Mouse (Mus musculus): Measurements from ENCODE around the gene Pde7b. TPM values are rescaled to one million over a fixed set of nuclear protein-coding genes. Genes with fewer than 3 reads are reported as not detected.

Pde7b gene
- polyA plus RNA-seq, 1 experiment from 2014 or later: 4.3 TPM

DNA sequence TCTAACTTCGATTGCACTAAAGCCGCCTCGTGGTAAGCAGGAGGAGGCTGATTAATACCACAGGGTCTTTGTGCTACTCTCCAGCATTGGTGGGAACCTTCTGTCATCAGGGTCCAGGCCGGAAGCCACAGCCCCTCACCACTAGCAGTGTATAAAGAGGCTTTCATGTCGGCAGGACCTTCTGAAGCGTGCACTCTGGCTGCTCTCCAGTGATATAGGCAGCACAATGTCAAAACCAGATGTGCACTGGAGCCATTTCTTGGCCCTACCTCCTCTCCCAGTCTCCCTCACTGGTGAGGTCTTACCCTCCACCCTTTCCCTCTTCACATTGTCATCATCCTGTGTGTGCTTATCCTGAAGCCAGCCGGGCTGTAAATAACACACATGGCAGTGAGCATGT is 24.2 kb downstream of the Pde7b start:
- 44% methylated on average over 7 of the region's 7 CpGs for WGBS
- no peak for ATAC-seq (replicated peaks; ENCODE audit: insufficient number of reproducible peaks, low FRiP score, low TSS enrichment, low read depth)
- DNase-seq (ENCODE audit: low spot score): peak; percentile 25

DNA sequence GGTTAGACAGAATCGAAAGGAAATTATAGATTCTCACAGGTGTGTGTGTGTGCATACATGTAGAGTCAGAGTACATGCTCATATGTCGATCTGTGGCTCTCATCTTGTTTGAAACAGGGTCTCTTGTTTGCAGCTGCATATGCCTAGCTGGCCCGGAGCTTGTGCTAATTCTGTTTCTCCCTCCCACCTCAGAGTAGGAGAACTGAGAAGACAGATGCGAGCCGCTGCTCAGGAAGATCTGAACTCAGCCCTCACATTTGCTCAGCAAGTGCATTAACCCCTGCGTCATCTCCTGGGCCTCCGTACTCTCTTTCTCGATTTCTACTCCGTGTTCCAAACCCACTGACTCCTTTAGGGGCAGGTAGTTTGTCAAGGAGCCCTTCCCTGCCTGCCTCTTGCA is 25.0 kb downstream of the Pde7b start:
- H3K9ac ChIP-seq (replicated peaks; ENCODE audit: low read length): no peak overlapping the region
- no peaks in the 10 kb centered on the region for H3K4me1 ChIP-seq (ENCODE audit: control insufficient read depth, insufficient read depth, low read length)
- no peaks in the 10 kb centered on the region for H3K36me3 ChIP-seq (replicated peaks; ENCODE audit: control insufficient read depth, insufficient read depth, low read depth, low read length)
- H3K27ac ChIP-seq (replicated peaks; ENCODE audit: low read depth, low read length): no peak overlapping the region
- ATAC-seq (replicated peaks; ENCODE audit: insufficient number of reproducible peaks, low FRiP score, low TSS enrichment, low read depth) (no peak), DNase-seq (ENCODE audit: low spot score) (no peak)
- no peak overlapping the region for H3K4me2 ChIP-seq (ENCODE audit: low read depth, low read length)
- no peaks in the 10 kb centered on the region for H3K9me3 ChIP-seq (replicated peaks; ENCODE audit: control insufficient read depth, low read length)
- H3K27me3 ChIP-seq (ENCODE audit: control insufficient read depth, insufficient read depth, low read length): no peaks in the 10 kb centered on the region
- WGBS: 89% methylated on average over 9 of the region's 9 CpGs
- H3K4me3 ChIP-seq (ENCODE audit: low read depth, low read length): no peak overlapping the region

More for the DNA sequence above, 24.2 kb downstream of the Pde7b start:
- no peak overlapping the region for H3K9ac ChIP-seq (replicated peaks; ENCODE audit: low read length)
- H3K4me2 ChIP-seq (ENCODE audit: low read depth, low read length): no peak overlapping the region
- H3K4me1 ChIP-seq (ENCODE audit: control insufficient read depth, insufficient read depth, low read length): no peaks in the 10 kb centered on the region
- no peaks in the 10 kb centered on the region for H3K27me3 ChIP-seq (ENCODE audit: control insufficient read depth, insufficient read depth, low read length)
- no peaks in the 10 kb centered on the region for H3K9me3 ChIP-seq (replicated peaks; ENCODE audit: control insufficient read depth, low read length)
- no peak overlapping the region for H3K27ac ChIP-seq (replicated peaks; ENCODE audit: low read depth, low read length)
- H3K4me3 ChIP-seq (ENCODE audit: low read depth, low read length): no peak overlapping the region
- no peaks in the 10 kb centered on the region for H3K36me3 ChIP-seq (replicated peaks; ENCODE audit: control insufficient read depth, insufficient read depth, low read depth, low read length)

DNA sequence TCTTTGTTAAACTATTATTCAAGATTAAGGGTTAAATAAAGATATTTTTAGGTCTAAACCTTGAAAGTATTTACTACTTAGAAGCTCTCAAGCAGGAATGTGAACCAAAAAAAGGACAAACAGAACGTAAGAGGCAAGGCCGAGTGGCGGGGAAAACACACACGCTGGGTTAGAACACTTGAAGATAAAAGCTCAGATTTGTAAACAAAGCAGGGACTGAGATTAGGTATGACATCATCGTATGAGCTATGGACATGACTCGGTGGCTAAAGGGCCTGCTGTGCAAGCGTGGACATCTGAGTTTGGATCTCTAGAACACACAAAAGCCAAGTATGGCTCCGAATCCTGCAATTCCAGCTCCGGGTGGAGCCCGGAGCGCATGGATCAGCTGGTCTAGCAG is 29.2 kb downstream of the Pde7b start:
- 90% methylated on average over 11 of the region's 11 CpGs for WGBS
- Histone ChIP-seq H3K9me3 (replicated peaks; ENCODE audit: control insufficient read depth, low read length) (no peaks in the 10 kb centered on the region), H3K36me3 (replicated peaks; ENCODE audit: control insufficient read depth, insufficient read depth, low read depth, low read length) (no peaks in the 10 kb centered on the region), H3K4me3 (ENCODE audit: low read depth, low read length) (no peak overlapping the region), H3K27ac (replicated peaks; ENCODE audit: low read depth, low read length) (no peak overlapping the region), H3K4me2 (ENCODE audit: low read depth, low read length) (no peak overlapping the region), H3K27me3 (ENCODE audit: control insufficient read depth, insufficient read depth, low read length) (no peaks in the 10 kb centered on the region), H3K9ac (replicated peaks; ENCODE audit: low read length) (no peak overlapping the region), H3K4me1 (ENCODE audit: control insufficient read depth, insufficient read depth, low read length) (no peaks in the 10 kb centered on the region)
- DNase-seq (ENCODE audit: low spot score) (no peak), ATAC-seq (replicated peaks; ENCODE audit: insufficient number of reproducible peaks, low FRiP score, low TSS enrichment, low read depth) (no peak)

DNA sequence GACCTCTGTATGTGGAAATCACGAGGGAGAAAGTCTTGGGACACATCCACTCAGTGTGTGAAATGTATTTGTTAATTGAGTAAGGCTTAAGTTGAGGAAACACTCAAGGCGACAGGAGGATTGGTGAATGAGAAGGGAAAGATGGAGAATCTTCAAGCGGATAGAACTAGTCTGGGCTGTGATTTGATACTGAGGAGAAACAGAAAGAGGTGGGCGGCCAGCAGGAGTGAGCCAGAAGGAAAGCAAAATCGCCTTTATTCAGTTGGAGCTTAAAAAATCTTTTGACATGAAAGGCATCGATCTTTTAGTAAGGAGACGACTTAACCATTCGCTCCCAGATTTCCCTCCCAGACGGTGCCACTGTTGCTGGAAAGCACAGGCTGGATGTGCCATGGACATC is 34.9 kb downstream of the Pde7b start:
- Histone ChIP-seq H3K4me1 (ENCODE audit: control insufficient read depth, insufficient read depth, low read length) (no peaks in the 10 kb centered on the region), H3K36me3 (replicated peaks; ENCODE audit: control insufficient read depth, insufficient read depth, low read depth, low read length) (no peaks in the 10 kb centered on the region), H3K27ac (replicated peaks; ENCODE audit: low read depth, low read length) (no peak overlapping the region), H3K4me2 (ENCODE audit: low read depth, low read length) (no peak overlapping the region), H3K9ac (replicated peaks; ENCODE audit: low read length) (no peak overlapping the region), H3K27me3 (ENCODE audit: control insufficient read depth, insufficient read depth, low read length) (no peaks in the 10 kb centered on the region), H3K4me3 (ENCODE audit: low read depth, low read length) (no peak overlapping the region), H3K9me3 (replicated peaks; ENCODE audit: control insufficient read depth, low read length) (no peaks in the 10 kb centered on the region)
- 77% methylated on average over 9 of the region's 9 CpGs for WGBS
- ATAC-seq (replicated peaks; ENCODE audit: insufficient number of reproducible peaks, low FRiP score, low TSS enrichment, low read depth) (no peak), DNase-seq (ENCODE audit: low spot score) (no peak)

DNA sequence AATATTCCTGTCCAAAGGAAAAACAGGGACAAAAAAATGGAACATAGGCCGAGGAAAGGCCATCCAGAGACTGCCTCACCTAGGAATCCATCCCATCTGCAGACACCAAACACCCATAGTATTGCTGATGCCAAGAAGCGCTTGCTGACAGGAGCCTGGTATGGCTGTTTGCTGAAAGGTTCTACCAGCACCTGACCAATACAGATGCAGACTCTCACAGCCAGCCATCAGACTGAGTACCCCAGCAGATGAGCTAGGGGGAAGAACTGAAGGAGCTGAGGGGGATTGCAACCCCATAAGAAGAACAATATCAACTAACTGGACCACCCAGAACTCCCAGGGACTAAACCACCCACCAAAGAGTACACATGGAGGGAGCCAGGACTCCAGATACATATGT is 40.7 kb downstream of the Pde7b start:
- Histone ChIP-seq H3K27ac (replicated peaks; ENCODE audit: low read depth, low read length) (no peak overlapping the region), H3K27me3 (ENCODE audit: control insufficient read depth, insufficient read depth, low read length) (no peaks in the 10 kb centered on the region), H3K4me1 (ENCODE audit: control insufficient read depth, insufficient read depth, low read length) (no peaks in the 10 kb centered on the region), H3K9ac (replicated peaks; ENCODE audit: low read length) (no peak overlapping the region), H3K9me3 (replicated peaks; ENCODE audit: control insufficient read depth, low read length) (no peaks in the 10 kb centered on the region), H3K36me3 (replicated peaks; ENCODE audit: control insufficient read depth, insufficient read depth, low read depth, low read length) (no peaks in the 10 kb centered on the region), H3K4me3 (ENCODE audit: low read depth, low read length) (no peak overlapping the region), H3K4me2 (ENCODE audit: low read depth, low read length) (no peak overlapping the region)
- DNase-seq (ENCODE audit: low spot score): no peak
- no peak for ATAC-seq (replicated peaks; ENCODE audit: insufficient number of reproducible peaks, low FRiP score, low TSS enrichment, low read depth)
- WGBS: 96% methylated on average over 2 of the region's 2 CpGs

DNA sequence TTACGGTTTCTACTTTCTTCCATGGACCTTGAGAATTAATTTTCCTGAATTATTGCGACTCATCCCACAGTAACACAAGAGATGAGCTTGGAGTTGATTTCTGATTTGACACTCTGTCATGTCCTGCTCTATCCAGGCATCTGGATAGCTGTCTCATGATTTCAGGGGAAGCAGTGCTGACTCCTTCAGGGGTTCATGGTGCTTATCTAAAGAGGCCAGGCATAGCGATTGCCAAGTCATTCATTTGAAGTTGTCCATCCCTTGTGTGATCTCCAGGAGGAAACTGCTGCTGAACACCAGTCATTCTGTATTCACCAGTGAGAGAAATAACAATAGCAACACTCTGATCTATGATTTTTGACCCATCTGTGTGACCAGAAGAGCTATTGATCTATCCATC is 43.9 kb downstream of the Pde7b start:
- WGBS: 90% methylated on average over 3 of the region's 3 CpGs

DNA sequence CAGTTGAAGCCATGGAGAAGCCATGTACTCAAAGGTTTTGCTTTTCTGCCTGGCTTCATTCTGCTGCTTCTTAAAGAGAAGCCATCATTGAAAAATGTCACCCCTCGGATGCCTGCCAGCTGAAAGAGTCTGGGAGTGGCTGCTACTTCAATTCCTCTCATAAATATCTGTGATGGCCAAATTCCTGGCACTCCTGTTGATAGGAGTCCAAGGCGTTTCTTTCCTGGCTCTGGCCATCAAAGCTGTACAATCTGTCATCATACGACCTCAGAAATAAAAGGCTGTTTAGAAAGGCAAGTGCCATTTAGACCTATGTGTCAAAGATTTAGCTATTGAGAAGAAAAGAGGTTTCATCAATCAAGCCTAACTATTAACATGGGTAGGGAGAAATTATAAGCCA is 49.6 kb downstream of the Pde7b start:
- no peaks in the 10 kb centered on the region for H3K9me3 ChIP-seq (replicated peaks; ENCODE audit: control insufficient read depth, low read length)
- no peak for ATAC-seq (replicated peaks; ENCODE audit: insufficient number of reproducible peaks, low FRiP score, low TSS enrichment, low read depth)

More for the DNA sequence above, 43.9 kb downstream of the Pde7b start:
- Histone ChIP-seq H3K4me1 (ENCODE audit: control insufficient read depth, insufficient read depth, low read length) (no peaks in the 10 kb centered on the region), H3K4me2 (ENCODE audit: low read depth, low read length) (no peak overlapping the region), H3K27me3 (ENCODE audit: control insufficient read depth, insufficient read depth, low read length) (no peaks in the 10 kb centered on the region), H3K4me3 (ENCODE audit: low read depth, low read length) (no peak overlapping the region), H3K36me3 (replicated peaks; ENCODE audit: control insufficient read depth, insufficient read depth, low read depth, low read length) (no peaks in the 10 kb centered on the region), H3K9me3 (replicated peaks; ENCODE audit: control insufficient read depth, low read length) (no peaks in the 10 kb centered on the region), H3K27ac (replicated peaks; ENCODE audit: low read depth, low read length) (no peak overlapping the region), H3K9ac (replicated peaks; ENCODE audit: low read length) (no peak overlapping the region)
- ATAC-seq (replicated peaks; ENCODE audit: insufficient number of reproducible peaks, low FRiP score, low TSS enrichment, low read depth) (no peak), DNase-seq (ENCODE audit: low spot score) (no peak)

DNA sequence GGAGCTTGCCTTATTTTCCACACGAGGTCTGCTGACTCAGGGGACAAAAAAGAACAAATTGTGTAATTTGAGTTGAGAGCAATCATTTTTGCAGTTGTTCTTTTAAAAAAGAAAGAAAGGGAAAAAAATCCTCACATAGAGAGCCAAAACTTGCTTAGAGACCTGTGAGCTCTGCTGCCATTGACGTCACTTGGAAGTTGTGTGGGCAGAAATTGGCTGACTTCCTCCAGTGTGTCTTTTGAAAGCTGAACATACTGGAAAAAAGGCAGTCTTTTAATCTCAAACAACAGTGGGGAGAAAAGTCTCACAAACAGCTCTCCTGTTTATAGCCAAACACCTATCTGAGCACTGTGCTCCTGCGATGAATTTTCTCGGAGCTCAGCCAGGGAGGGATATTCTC is 51.1 kb downstream of the Pde7b start:
- H3K36me3 ChIP-seq (replicated peaks; ENCODE audit: control insufficient read depth, insufficient read depth, low read depth, low read length): no peaks in the 10 kb centered on the region
- H3K9ac ChIP-seq (replicated peaks; ENCODE audit: low read length): no peak overlapping the region
- DNase-seq (ENCODE audit: low spot score) (no peak), ATAC-seq (replicated peaks; ENCODE audit: insufficient number of reproducible peaks, low FRiP score, low TSS enrichment, low read depth) (no peak)
- 95% methylated on average over 4 of the region's 4 CpGs for WGBS
- H3K27ac ChIP-seq (replicated peaks; ENCODE audit: low read depth, low read length): no peak overlapping the region
- no peak overlapping the region for H3K4me2 ChIP-seq (ENCODE audit: low read depth, low read length)
- H3K4me1 ChIP-seq (ENCODE audit: control insufficient read depth, insufficient read depth, low read length): no peaks in the 10 kb centered on the region
- H3K4me3 ChIP-seq (ENCODE audit: low read depth, low read length): no peak overlapping the region
- H3K27me3 ChIP-seq (ENCODE audit: control insufficient read depth, insufficient read depth, low read length): no peaks in the 10 kb centered on the region
- no peaks in the 10 kb centered on the region for H3K9me3 ChIP-seq (replicated peaks; ENCODE audit: control insufficient read depth, low read length)

More for the DNA sequence above, 49.6 kb downstream of the Pde7b start:
- WGBS: 78% methylated on average over 3 of the region's 3 CpGs
- no peak overlapping the region for H3K9ac ChIP-seq (replicated peaks; ENCODE audit: low read length)
- no peak overlapping the region for H3K27ac ChIP-seq (replicated peaks; ENCODE audit: low read depth, low read length)
- H3K4me1 ChIP-seq (ENCODE audit: control insufficient read depth, insufficient read depth, low read length): no peaks in the 10 kb centered on the region
- no peak for DNase-seq (ENCODE audit: low spot score)
- H3K4me2 ChIP-seq (ENCODE audit: low read depth, low read length): no peak overlapping the region
- H3K36me3 ChIP-seq (replicated peaks; ENCODE audit: control insufficient read depth, insufficient read depth, low read depth, low read length): no peaks in the 10 kb centered on the region
- no peaks in the 10 kb centered on the region for H3K27me3 ChIP-seq (ENCODE audit: control insufficient read depth, insufficient read depth, low read length)
- H3K4me3 ChIP-seq (ENCODE audit: low read depth, low read length): no peak overlapping the region
